Mouse (Mus musculus): ENCODE data around the gene Wipf3.

Gene Wipf3

GRCm38 (mm10) chr6:54432806-54433545 is 3.6 kb downstream of the Wipf3 start:
- no peak for DNase-seq (ENCODE audit: low spot score)

GRCm38 (mm10) chr6:54434171-54434570 is 4.8 kb downstream of the Wipf3 start:
- DNase-seq (ENCODE audit: low spot score) = no peak

GRCm38 (mm10) chr6:54435663-54436062 is 6.3 kb downstream of the Wipf3 start:
- no peak for DNase-seq (ENCODE audit: low spot score)

GRCm38 (mm10) chr6:54436286-54436685 is 6.9 kb downstream of the Wipf3 start:
- DNase-seq (ENCODE audit: low spot score) = no peak

DNA sequence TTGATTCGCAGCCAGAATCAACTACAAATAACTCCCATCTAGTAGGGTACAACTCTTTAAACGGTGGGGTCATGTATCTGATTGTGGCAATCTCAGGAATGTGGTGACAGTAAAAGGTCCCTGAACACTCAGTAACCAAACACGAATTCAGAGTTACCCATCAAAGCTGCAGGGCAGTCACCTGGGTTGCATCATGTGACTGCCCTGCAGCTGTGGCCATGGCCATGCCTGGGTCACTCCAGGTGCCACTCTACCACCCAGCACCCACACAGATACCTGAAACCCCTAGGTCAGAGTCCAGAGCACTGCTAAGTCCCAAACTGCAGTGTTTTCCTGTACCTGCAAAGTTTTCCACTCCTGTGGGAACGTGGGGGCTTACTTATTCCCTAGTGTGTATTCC is 9.1 kb downstream of the Wipf3 start:
- no peak for DNase-seq (ENCODE audit: low spot score)

GRCm38 (mm10) chr6:54440658-54441057 is 11.3 kb downstream of the Wipf3 start:
- DNase-seq (ENCODE audit: low spot score) = no peak

GRCm38 (mm10) chr6:54443657-54444056 is 14.3 kb downstream of the Wipf3 start:
- no peak for DNase-seq (ENCODE audit: low spot score)

- no peak for DNase-seq (ENCODE audit: low spot score)
These were observed 14.7 kb downstream of the Wipf3 start for GRCm38 (mm10) chr6:54444086-54444485.

- no peak for DNase-seq (ENCODE audit: low spot score)
These were observed 15.9 kb downstream of the Wipf3 start for GRCm38 (mm10) chr6:54445249-54445818.

DNA sequence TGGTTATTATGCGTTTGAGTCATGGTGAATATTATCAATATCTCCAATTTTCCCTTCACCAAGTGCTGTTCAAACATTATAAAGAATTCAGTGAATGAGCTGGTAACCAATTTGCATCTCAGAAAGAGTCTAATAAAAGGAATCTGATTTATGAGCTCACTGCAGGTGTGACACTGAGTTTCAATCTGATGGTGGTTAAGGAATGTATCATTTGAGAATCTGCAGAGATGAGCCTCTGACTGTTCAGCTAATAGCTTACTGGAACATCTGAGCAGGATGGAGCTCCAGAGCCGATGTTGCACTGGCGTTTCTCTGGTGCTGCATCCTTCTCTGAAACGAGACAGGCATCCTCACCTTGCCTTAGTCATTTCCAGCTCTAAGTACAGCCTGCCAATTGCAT is 17.9 kb downstream of the Wipf3 start:
- no peak for DNase-seq (ENCODE audit: low spot score)

DNA sequence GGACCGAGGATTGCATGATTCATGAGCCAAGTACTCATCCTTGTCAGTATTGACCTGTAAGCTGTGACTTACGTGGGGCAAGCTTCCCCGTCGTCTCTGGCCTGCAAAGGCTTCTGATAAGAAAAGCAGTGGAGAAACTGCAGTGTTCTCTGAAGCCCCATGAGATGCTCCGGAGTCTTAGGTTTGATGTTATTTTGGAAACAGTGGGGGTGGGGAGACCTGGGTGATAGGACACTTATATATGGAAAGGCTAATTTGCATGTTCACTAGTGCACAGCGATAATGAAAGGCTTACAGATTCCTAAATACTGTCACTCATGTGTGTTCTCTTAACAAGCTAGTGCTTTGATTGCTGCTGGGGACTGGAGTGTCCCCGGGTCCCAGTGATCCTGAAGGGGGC is 30.3 kb downstream of the Wipf3 start:
- no peak for DNase-seq (ENCODE audit: low spot score)

- DNase-seq (ENCODE audit: low spot score) = no peak
These were observed 30.9 kb downstream of the Wipf3 start for GRCm38 (mm10) chr6:54460172-54460914.

DNA sequence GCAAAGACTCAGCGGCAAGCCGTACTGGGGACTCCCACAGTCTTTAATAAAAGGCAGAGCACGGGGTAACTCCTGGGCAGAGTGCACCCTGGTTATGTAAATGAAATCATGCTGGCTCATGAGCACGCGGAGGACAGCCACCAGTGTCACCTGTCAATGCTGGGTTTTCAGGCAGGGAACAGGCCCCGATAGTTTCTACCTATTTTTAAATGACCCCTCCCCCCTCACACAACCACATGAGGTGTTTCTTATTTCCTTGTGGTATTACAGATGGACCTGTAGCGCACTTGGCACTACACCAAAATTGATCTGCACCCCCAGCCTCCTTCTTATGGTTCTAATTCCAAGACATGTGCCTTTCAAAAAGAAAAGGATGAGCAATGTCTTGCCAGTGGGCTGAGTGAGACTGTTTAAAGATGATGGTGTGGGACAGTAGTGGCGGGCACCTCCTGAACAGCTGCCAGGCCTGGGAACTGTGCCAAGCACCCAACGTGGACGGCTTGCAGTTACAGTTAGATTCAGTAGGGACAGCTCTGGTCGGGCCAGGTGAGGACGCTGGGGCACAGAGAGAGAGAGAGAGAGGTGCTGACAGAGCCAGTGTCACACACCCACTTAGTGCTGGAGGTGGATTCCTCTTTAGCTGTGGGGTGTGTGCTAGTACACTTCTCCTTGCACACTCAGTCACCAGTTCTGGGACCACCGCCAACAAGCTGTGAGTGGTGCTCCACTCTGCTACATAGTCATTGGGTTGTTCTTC is 31.7 kb downstream of the Wipf3 start:
- DNase-seq (ENCODE audit: low spot score) = no peak

DNA sequence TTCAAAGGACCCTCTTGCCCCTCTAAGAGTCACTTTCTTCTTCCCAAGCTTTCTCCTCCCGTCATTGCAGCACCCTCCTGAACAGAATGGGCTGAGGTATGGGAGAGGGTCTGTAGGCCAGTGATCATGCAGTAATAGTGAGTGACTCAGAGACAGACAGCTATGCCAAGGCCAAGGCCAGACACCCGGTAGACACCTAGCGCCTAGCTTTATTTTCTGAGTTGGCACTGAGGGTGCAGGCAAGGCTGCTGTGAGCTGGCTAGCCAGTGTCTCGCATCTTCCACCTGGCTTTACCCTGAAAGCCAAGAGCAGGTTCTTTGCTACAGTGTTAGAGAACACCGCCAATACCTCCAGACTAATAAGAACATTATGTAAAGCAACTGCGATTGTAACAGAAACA is 33.4 kb downstream of the Wipf3 start:
- no peak for DNase-seq (ENCODE audit: low spot score)

- DNase-seq (ENCODE audit: low spot score) = no peak
These were observed 34.5 kb downstream of the Wipf3 start for GRCm38 (mm10) chr6:54463701-54464458.

DNA sequence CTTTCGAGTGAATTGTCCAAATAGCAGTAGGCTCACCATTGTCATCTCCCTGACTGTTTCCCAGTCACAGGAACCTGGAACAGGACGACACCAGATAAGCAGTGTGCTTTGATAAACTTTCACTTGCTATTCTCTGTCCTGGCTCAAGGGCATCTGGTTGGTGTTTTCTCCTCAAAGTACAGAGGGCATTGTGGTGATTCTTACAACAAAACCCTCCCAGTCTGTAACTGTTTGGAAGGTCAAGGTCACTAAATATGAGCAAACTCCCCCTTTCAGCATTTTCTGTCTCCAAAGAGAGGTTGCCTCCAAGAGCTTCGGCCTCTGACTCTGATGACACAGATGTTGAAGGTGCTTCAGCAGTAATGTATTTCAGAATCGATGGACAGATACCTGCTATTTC is 35.5 kb downstream of the Wipf3 start:
- DNase-seq (ENCODE audit: low spot score) = no peak

- DNase-seq (ENCODE audit: low spot score) = no peak
These were observed 38.0 kb downstream of the Wipf3 start for GRCm38 (mm10) chr6:54467371-54467770.

DNA sequence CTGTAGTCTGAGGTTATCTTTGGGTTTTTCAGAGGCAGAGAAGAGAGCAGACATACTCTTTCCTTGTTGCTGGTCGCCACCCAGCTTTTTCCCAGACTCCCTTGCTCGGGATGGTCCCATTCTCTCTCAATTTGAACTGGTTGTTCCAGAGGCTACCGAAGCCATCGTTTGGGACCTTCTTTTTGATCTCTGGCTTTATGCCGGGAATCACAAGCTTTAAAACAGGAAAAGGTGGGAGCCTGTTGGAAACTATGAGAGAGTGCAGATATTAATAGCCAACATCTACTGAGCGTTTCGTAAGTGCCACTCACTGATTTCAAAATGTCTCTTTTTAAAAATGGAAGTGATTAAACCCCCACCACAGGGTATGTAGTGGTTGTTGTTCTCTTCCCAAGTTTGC is 42.5 kb downstream of the Wipf3 start:
- no peak for DNase-seq (ENCODE audit: low spot score)

GRCm38 (mm10) chr6:54472846-54473715 is 43.7 kb downstream of the Wipf3 start:
- DNase-seq (ENCODE audit: low spot score) = no peak

DNA sequence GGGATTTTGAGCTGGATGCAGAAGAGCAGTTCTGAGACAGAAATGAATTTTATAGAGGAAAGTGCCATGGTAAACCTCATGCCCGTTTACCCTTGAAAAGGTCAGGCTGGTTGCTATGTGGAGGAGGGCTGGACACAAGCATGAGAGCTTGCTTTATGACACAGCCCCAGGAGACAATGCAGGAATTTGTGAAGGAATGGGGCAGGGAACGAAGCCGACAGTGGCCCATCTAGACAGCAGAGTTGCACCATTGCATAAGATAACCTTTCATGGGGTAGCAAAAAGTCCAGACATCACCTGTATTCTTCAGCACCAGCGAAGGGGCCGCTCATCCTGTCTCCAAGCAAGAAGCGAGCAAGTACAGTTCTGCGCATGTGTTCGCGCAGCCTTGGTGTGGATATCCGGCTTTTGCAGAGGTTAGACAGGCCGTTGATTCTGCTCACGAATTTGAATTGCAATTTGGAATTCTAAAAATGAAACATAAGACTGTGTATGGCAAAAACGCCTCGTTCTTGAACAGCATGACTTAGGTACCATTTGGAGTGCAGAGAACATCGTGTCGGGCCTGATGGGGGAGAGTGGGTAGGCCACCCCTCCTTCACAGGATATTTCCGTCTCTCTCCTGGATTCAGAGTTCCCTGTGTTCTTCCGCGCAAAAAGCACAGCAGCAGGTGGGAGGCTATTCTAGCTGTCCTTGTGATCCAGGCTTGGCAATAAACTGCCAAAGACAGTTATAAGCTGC is 46.7 kb downstream of the Wipf3 start:
- DNase-seq (ENCODE audit: low spot score) = no peak

All from urinary bladder, postnatal 10 days (tissue).